Mouse (Mus musculus): ENCODE data around the gene B3gnt2.

Gene B3gnt2

DNA sequence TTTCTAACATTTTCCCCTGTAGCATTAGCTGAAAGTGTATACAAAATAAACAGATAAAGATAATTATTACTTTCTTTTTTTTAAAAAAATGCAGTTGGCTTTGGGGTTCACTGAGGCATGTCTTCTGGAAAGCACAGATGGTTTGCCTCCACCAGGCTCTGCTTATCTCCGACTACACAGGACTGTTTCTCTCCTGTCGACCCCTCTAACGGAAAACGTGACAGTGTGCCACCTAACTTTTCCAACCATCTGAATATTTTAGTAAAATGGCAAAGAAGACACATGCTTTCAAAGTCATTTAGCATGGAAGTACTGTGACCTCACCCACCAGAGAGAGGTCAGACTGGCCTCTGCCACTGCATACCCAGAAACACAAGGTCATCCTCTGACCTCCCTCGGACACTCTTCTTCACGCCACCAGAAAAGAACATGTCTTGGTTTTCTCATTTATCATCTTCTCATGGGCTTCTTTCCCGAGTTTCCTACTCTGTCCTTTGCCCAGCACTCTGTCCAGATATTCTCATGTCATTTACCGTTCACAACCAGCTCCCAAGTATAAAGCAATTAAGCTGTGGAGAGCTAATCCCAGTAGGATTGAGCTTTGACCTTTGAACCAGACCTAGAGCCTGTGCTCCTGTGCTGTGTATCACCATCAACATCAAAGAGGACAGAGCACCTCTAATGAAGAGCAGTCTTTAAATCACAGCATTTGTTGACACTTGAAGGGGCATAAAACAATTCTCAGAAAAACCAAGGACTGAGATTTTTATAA, 13.6 kb downstream of the B3gnt2 start:
- no peak for DNase-seq

DNA sequence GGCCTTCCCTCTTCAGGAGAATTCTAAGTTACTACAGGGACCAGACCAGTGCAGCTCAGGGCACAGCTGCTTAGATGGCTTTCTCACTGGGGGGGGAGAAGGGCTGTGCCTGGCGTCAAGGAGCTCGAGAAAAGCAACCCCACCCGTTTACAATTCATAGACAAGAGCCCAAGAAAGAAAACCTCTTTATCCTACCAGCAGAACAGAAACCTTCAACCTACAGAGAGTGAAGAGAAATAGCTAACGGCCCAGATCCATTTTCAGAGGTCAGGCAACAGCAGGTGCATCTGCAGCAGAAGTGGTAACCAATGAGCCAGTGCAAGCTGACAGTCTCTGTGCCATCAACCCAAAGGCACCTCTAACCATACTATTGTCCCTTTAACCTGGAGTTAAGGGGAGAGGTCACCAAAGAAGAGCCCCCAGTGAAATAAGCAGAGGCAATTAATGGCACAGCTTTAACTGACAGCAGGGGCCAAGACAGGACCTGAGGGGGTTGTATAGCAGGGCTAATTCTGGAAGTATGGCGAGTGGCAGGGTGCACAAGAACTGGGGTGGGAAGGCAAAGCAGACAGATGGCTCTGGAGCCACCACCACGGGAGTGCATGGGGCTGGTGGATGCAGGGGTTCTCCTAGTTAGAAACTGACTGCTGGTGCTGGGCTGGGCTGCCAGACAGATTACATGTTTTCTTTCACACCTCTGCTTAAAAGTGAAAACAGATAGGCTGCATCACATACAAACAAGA, 14.5 kb downstream of the B3gnt2 start:
- peak; percentile 63 for DNase-seq

DNA sequence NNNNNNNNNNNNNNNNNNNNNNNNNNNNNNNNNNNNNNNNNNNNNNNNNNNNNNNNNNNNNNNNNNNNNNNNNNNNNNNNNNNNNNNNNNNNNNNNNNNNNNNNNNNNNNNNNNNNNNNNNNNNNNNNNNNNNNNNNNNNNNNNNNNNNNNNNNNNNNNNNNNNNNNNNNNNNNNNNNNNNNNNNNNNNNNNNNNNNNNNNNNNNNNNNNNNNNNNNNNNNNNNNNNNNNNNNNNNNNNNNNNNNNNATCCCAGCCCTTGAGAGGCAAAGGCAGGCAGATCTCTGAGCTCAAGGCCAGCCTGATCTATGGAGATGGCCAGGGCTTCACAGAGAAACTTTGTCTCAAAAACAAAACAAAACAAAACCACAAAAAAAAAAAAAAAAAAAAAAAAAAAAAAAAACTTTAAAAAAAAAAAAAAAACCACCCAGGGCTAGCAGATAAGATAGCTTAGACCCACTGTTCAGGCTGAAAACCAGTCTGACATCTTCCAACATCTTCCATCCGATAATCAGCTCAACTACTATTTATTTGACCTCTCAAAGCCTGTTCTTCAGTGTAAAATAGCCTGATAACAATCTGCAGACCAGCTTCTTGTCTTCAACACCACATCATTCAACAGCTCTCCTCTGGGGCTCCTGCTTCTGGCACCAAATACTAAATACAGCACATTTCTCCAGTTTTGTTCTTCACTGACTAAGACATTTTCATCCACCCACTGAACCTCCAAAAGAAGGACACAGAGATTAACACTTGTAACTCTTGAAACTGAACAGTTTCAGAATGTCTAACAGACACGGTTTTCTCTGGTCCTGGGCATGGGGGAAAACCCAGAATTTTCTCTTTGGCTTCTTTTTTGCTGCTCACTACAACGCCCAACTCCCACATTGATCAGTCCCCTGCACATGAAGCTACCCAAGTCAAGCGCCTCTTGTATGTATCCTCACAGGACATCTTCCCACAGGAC, 15.7 kb downstream of the B3gnt2 start:
- DNase-seq, result no peak

DNA sequence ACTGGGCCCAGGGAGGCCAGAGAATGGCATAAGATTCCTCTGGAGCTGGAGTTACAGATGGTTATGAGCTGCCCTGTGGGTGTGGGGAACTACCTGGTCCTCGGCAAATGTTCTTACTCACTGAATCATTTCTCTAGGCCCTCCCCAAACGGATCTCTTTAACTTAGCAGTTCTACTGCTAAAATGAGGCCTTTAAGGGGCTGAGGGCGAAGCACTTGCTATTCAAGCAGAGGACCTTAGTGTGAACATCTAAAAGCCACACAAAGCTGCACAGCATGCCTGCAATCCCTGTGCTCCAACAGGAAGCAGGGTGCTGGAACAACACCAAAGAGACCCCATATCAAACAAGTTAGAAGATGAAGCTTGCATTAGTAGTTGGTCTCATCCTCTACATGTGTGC, 21.3 kb downstream of the B3gnt2 start:
- DNase-seq, result no peak

- DNase-seq, result no peak
Observed at GRCm38 (mm10) chr11:22838361-22838760, 22.4 kb downstream of the B3gnt2 start.

GRCm38 (mm10) chr11:22836269-22836668, 24.5 kb downstream of the B3gnt2 start:
- DNase-seq, result no peak

DNA sequence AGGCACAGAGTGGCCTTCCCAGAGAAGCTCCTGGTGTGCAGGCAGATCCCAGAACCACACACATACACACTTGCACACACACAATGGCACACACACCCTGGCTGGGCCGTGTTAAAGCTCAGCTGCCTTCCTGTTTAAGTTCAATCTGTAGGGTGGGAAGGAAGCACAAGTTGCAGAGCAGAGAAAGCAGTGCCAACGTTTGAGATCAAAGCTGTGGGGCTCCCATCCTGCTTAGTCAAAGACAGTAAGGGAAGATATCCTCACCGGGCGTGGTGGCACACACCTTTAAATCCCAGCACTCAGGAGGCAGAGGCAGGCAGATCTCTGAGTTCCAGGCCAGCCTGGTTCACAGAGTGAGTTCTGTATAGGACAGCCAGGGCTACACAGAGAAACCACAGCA, 28.2 kb downstream of the B3gnt2 start:
- no peak for DNase-seq

DNA sequence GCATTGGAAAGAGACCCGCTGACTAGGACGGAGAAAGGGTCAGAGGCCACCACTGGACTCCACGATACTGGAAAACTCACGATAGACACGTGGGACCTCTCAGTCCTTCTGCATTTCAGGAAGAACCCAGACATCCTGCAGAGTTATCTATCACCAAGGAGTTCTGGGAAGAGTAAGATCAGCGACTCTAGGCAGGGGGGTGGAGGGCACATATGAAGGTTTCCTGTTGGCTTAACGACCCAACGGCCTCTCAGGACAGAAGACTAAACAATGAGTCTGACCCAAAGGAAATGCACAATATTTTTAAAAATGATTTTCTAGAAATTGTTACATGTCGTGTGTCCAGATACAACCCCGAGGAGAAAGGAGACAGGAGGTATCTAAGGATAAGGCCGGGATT, 28.8 kb downstream of the B3gnt2 start:
- no peak for DNase-seq

DNA sequence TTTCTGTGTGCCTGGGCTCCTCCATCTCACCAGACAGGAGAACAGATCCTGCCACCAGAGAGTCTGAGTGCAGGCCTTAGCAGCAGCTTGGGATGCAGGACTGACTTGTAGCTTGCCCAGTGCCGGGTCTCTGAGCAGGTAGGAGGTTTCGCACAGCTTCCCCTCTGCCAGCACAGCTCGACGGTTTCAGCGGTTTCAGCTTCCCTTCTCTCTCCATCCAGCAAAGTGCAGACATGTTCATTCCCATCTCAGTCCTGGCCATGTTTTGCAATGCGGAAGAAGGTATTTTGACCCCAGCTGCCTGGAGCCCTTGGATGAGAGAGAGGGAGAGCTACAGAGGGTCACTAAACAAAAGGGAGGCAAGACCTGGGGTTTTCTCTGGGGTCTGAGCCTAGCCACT, 30.1 kb downstream of the B3gnt2 start:
- no peak for DNase-seq

GRCm38 (mm10) chr11:22830179-22830611, 30.6 kb downstream of the B3gnt2 start:
- DNase-seq, result no peak

- no peak for DNase-seq
Observed at GRCm38 (mm10) chr11:22828988-22829632, 31.7 kb downstream of the B3gnt2 start.

- no peak for DNase-seq
Observed at GRCm38 (mm10) chr11:22827514-22828080, 33.2 kb downstream of the B3gnt2 start.

DNA sequence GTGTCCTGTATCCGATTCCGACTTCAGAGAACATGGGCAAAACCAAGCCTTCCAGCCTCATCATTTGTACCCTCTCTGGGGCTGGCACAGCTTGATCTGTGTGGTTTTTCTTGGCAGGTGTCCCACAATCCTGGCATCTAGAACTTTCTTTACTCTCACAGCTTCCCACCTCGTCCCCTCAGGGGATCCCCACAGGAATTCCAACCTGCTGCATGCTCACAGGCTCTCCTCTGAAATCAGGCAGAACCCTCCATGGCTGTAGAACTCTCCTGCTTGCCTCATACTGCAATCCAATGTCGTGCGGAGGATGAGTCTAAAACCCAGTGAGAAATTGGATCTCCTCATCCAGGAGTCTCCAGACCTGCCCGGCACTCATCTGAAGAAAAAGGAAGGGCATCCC, 34.1 kb downstream of the B3gnt2 start:
- DNase-seq, result no peak

DNA sequence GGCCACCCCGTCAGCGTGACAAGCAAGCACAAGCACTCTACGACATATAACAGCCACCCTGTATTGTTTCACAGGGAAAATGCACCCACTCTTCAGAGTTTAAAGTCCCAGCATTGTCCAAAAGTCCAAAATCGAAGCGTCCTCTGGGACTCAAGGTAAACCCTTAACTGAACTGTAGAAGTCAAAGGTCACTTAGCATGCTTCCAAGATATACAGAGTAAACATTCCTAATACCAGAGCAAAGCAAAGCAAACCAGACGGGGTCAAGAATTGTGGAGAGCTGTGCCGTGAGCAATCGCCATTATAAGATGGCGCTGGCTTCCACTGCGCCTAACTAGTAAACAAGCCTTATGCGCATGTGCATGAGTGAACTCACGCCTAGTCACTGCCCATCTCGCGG, 34.7 kb downstream of the B3gnt2 start:
- no peak for DNase-seq

DNA sequence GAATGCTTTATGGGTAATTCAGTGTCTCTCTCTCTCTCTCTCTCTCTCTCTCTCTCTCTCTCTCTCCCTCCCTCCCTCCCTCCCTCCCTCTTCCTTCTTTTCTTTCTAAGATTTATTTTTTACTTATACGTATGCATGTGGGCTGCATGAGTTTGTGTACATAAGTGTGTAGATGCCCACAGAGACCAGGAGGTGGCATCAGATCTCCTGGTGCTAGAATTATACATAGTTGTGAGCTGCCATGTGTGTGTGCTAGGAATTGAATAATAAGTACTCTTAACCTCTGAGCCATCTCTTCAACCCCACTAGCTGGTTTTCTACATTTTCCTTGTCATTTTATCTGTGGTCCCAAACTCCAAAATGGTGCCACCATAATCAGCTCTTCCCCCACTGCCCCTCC, 35.2 kb downstream of the B3gnt2 start:
- DNase-seq, result no peak

DNA sequence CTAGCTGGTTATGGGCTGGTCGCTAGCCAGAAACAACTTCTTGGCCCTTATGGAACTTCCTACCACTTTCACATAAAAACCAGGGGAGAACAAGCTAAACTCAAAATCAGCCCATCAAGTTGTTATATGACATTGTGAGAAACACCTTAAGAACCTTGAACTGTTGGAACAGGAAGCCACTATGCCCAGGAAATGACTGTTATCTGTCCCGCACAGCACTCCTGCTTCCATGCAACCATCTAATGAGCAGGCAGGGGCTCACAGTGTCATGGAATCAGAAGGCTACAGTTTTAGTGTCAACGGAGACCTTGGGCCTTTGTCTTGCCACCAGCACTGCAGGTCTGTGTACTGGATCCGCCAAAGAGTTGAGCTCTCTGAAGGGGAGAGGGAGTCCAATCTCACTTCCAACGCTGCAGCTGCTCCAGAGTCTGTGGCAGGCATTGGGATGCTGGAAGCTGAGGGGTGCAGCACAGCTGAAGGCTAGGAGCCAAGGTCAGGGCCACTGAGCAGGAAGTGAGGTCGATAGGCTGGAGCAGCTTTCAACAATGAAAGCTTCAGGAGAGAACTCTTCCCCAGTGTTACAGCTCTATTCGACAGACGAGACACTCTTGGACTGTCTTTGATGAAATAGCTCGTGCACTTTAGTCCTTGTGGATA, 36.6 kb downstream of the B3gnt2 start:
- no peak for DNase-seq

DNA sequence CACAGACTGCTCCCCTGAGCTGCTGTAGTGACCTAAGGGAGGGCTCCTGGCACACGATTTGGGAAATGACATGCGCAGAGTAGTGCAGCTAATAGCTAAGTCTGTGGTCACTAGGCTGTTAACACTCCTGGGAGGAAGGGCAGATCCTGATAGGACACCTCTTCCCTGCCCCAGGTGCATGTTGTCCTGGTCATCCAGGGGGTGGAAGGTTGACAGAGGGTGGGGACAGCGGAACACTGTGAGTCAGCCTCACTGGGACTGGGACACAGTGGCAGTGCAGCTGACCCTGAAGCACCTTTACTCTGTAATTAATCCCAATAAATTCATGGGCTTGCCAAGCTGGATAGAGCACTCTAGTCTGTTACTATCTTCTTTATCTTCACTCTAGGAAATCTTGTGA, 39.5 kb downstream of the B3gnt2 start:
- DNase-seq, result no peak

DNA sequence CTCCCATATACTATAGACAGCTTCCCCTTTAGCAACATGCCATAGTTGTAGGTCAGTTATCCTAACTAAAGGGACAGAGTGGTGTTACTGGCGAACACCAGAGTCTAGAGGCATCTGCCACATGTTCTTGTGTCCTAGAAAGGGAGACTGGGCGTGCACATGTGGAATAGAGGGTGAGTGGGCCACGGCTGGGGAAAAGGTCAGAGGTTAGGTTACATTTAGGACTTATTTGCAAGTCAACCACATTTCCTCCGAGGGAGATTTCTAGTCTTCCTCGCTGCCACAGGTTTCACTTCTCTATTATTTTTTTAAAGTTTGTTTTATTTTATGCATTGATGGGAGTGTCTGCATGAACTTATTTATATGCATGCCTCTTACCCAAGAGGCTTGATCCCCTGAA, 42.4 kb downstream of the B3gnt2 start:
- peak; percentile 5 for DNase-seq

DNA sequence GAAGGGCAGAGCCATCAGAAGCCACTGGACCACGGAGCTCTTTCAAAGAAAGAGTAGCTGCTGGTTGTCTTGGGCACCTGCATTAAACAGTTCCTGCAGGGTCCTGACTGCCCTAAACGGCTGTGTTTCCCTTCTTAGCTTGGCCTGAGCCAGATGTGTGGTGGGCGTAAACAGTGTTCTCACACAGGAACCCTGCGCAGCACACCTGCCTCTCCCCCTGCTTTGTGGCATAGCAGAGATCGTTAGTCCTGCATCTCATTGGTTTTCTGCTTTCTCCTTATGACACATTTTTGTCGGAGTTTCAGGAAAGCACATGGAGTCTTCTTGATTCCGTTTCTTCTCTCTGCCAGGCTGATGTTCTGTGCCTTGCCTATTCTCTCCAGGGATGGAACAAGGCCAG, 44.9 kb downstream of the B3gnt2 start:
- peak; percentile 80 for DNase-seq

DNA sequence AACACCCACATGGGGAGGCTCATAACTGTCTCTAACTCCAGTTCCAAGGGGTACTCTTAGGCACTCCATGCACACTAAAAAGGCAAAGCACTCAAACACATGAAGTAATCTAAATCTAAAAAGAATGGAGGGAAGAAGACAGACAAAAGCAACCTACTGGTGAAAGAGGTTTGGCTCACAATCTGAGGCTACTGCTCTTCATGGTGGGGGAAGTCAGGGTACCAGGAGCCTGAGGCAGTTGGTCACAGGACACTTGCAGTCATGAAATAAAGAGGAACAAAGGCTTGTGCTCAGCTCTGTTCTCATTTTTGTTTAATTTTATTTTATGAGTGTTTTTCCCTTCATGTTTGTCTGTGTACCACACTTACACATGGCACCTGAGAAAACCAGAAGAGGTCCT, 45.6 kb downstream of the B3gnt2 start:
- DNase-seq, result peak; percentile 5

DNA sequence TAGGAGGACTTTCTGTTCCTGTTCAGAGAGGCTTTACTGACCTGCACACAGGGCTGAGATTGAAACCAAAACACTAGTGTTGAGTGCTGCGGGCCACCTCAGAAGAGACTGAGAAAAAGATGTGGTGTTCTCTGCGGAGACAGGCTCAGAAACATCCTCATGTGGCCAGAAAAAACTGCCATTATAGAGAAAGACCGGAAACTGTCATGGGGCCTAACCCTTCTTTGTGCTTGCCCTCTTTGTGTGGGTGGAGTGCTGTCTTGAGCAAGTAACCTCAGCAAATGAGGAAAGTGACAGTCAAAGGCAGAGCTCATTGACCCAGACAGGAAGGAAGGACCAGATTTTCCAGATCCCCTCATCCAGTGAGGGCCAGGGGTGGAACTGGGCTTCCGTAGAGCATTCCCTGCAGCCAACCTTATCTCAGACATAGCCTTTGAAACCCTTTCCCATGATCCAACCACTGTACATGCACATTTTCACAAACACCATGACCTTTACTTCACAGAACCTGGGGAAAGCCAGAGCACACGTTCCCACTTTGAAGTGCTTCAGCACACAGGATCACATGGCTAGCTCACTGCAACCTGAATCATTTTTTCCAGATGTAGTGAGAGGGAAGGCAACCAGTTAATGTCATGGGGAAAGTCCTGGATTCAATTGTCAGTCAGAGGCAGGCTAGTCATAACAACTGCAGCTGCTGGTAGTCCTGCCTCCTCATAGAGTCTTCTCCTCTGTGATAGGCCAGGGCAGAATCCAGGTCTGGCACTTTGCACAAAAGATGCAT, 46.6 kb downstream of the B3gnt2 start:
- DNase-seq, result peak; percentile 37

Measured in thymus, postnatal 14 days (tissue).